Mouse (Mus musculus): ENCODE measurements around the gene Tle2.

Gene Tle2

GRCm38 (mm10) chr10:81553807-81554755 is 20.3 kb upstream of the Tle2 start:
- DNase-seq = no peak

DNA sequence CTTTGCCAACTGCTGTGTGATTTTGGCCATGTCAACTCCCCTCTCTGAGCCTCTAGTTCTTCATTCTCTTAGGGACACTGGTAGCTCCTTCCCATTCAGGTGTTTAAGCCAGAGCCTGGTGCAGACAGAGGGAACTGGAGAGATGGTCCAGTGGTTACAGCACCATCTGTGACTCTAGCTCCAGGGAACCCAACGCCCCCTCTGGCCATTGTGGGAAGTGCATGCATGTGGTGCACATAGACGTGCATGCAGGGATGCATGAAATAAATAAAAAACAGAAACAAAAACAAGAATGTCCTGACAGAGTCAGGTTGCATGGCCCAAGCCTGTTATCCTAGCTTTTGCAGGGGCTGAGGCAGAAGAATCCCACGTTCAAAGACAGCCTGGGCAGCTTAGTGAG is 18.1 kb upstream of the Tle2 start:
- no peak for DNase-seq

DNA sequence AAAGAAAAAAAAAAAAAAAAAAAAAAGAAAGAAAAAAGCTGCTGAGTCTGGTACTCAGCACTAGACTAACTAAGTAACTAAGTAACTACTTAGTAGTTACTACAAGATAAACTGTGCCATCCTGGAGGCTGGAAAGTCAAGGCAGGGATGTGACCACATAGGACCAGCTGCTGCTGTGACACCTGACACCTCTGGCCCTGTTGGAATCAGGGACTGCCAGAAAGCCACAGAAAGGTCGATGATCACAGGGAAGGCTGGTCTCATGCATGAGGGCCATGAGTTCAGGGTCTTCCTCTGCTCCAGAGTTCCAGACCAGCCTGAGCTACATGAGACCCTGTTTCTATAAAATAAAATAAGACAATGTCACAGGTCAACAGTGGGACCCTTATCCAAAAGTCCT is 16.9 kb upstream of the Tle2 start:
- no peak for DNase-seq

- DNase-seq = no peak
Observed at GRCm38 (mm10) chr10:81559163-81559626, 15.2 kb upstream of the Tle2 start, which contains the start of gene Aes. Aes (plus strand) TSS chr10:81559488.

- peak; percentile 81 for DNase-seq
Observed at GRCm38 (mm10) chr10:81559627-81560539, 14.5 kb upstream of the Tle2 start.

DNA sequence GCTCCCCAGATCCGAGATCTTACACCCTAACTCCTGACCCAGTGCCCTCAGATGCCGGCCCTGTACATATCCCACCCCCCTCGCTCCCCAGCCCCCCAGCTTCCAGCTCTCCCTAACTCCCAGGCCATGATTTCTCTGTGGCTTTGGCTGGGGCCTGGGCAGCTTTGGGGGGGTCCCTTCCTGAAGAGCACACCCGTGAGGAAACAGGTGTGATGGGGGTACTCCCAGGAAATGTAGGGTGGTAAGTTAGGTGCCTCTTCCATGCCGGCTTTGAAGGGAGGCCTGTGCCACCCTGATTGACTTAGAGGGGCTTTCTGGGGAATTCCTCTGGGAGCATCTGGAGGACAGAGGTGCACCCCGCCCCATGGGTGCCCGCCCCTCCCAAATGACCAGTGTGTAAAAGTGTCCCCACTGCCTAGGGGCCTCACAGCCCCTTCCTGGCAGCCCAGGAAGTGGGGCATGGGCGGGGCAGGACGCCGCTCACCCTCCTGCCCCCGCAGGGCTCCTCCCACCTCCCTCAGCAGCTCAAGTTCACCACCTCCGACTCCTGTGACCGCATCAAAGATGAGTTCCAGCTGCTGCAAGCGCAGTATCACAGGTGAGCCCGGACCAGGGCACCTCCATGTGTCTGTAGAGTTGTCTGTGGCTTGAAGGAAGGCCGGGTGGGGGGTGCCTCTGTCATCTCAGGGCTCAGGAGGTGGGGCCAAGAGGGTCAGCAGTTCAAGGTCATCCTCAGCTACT is 13.5 kb upstream of the Tle2 start:
- no peak for DNase-seq

- no peak for DNase-seq
Observed at GRCm38 (mm10) chr10:81562411-81562810, 11.9 kb upstream of the Tle2 start.

GRCm38 (mm10) chr10:81563481-81563880 is 10.9 kb upstream of the Tle2 start:
- DNase-seq = no peak

GRCm38 (mm10) chr10:81564216-81564615 is 10.1 kb upstream of the Tle2 start:
- DNase-seq = no peak

- no peak for DNase-seq
Observed at GRCm38 (mm10) chr10:81564734-81565133, 9.6 kb upstream of the Tle2 start.

DNA sequence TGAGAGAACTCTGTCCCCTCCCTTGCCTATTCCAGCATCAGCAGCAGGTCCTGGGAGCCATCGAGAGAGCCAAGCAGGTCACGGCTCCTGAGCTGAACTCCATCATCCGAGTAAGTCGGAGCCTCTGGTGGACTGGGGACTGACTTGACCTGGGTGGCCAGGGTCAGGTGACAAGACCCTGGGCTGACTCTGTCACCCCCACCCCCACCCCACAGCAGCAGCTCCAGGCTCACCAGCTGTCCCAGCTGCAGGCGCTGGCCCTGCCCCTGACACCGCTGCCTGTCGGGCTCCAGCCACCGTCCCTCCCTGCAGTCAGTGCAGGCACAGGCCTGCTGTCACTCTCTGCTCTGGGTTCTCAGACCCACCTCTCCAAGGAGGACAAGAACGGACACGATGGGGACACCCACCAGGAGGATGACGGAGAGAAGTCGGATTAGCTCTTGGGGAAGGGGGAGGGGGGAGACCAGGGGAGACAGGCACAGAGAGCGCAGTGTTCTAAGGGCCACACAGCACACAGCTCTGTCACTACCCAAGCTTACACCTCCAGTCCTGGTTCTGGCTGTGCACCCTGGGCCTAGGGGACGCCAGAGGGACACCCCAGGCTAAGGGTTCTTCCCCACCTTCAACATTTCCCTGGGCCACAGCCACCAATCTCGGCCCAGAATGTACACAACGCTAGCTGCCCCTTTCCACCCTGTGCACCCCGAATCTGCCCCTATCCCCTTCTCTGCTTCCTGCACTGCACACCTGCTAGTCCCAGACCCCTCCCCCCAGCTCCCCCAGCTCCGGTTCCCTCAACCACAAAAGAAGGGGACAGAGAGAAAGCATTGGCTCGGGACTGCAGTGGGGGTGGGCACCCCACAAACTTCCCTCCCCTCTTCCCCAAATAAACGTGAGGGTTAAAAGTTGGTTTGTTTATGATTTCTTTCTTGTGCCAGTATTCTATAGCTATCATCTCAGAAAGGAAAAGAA is 8.8 kb upstream of the Tle2 start:
- no peak for DNase-seq

DNA sequence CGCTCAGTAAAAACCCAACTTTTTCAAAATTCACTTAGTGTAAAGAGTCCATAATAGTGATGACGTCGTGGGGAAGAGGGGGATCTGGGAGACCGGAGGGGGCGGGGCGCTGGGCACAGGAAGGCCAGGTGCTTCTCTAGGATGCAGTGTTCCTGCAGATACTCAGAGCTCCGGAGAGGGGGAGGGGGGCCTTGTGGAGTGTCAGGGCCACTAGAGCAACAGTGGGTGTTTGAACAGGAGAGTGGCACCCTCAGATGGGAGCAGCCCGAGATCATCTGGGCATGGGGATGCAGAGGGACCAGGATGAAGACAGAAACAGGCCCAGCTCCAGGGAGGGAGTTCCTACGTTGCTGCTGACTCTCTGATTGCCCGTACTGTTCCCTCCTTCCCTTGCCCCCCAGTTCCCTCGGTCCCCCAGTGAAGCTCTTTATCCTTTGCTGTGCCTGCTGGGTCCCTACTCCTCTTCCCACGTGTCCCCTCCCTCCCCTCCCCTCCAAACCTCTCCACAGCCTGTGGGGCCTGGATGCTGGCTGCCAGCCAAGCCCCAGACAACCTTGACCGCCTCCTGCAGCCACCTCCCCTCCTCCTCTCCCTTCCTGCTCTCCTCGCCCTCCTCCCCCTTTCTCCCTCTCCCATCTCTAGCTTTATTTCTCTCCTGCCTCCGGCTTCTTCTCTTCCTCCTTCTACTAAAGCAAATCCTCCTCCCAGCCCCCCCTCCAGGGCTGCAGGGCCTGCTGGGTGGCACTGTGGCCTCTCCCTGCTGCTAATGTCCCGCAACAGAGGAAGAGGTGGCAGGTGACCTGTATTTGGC is 5.8 kb upstream of the Tle2 start:
- no peak for DNase-seq

- no peak for DNase-seq
Observed at GRCm38 (mm10) chr10:81569507-81570237, 4.7 kb upstream of the Tle2 start.

GRCm38 (mm10) chr10:81570238-81570800 is 4.0 kb upstream of the Tle2 start:
- no peak for DNase-seq

- peak; percentile 96 for DNase-seq
Observed at GRCm38 (mm10) chr10:81570831-81571500, 3.4 kb upstream of the Tle2 start.

- peak; percentile 100 for DNase-seq
Observed at GRCm38 (mm10) chr10:81571501-81571876, 2.9 kb upstream of the Tle2 start.

- no peak for DNase-seq
Observed at GRCm38 (mm10) chr10:81572133-81572671, 2.2 kb upstream of the Tle2 start.

DNA sequence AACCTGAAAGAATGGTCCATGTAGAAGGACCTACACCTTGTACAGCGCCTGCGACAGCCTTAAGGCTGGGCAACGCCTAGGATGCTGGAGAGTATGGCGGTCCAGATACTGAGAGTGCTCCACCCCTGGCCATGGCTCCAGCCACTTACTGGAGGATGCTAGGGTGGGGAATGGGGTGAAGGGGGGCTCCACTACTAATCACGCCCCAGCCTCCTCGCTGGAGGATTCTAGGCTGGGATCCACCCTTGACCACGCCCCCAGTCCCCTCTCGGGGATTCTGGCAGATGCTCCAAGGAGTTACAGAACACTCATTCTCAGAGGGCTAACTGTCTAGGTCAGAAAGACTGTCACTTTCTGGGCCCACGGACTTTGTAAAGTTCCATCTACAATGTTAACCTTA is 1.4 kb upstream of the Tle2 start:
- no peak for DNase-seq

- DNase-seq = no peak
Observed at GRCm38 (mm10) chr10:81575208-81575631, 859 bp downstream of the Tle2 start.
